Mouse (Mus musculus): ENCODE results near the gene Slc5a2. TPM values are rescaled to one million over a fixed set of nuclear protein-coding genes. Genes with fewer than 3 reads are reported as not detected.

Slc5a2 gene
- total and polyA plus RNA-seq, 2 experiments from 2014 or later: 0.38 TPM; not detected in 1

DNA sequence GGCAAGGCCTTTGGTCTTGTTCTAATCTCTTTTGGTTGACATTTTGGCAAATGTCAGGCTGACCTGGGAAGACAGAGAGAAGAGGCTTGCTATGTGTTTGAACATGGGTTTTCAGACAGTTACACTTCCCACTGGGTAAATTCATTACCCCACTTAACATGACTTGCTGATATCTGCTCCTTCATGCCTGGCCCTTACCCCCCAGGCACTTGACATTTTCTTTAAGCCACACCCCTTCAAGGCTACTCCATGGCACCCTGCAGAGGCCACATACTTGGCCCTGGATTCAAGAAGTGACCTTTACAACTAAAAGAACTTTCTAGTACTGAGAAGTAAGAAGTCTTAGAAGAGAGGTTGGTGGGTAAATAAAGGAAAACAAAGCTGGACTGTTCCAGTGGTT lies 42.4 kb downstream of the Slc5a2 start:
- H3K4me2 ChIP-seq (ENCODE audit: low read depth, low read length): no peak overlapping the region
- DNase-seq (ENCODE audit: low spot score): no peak
- H3K4me1 ChIP-seq (ENCODE audit: insufficient read depth, low read length): 0 out of 2 replicates have a peak, but pooled peaks cover 3% of the 10 kb centered on the region
- no peak overlapping the region for H3K4me3 ChIP-seq (ENCODE audit: low read length)
- no peaks in the 10 kb centered on the region for H3K27me3 ChIP-seq (ENCODE audit: insufficient read depth, low read length)
- TF ChIP-seq CTCF (IDR thresholded peaks at IDR 0.05; ENCODE audit: low read depth): no peak
- H3K36me3 ChIP-seq (ENCODE audit: insufficient read depth, low read length): no peaks in the 10 kb centered on the region
- no peaks in the 10 kb centered on the region for H3K9me3 ChIP-seq (ENCODE audit: low read length)
- H3K9ac ChIP-seq (replicated peaks; ENCODE audit: low read length): no peak overlapping the region
- ATAC-seq: no peak
- no peak overlapping the region for H3K27ac ChIP-seq

GRCm38 (mm10) chr7:128309216-128309615 lies 43.8 kb downstream of the Slc5a2 start:
- no peak for DNase-seq (ENCODE audit: low spot score)

GRCm38 (mm10) chr7:128309776-128310175 lies 44.3 kb downstream of the Slc5a2 start:
- H3K9ac ChIP-seq (replicated peaks; ENCODE audit: low read length): no peak overlapping the region

More at GRCm38 (mm10) chr7:128309216-128309615, 43.8 kb downstream of the Slc5a2 start:
- Histone ChIP-seq H3K4me2 (ENCODE audit: low read depth, low read length) (no peak overlapping the region), H3K9me3 (ENCODE audit: low read length) (no peaks in the 10 kb centered on the region), H3K9ac (replicated peaks; ENCODE audit: low read length) (no peak overlapping the region), H3K36me3 (ENCODE audit: insufficient read depth, low read length) (no peaks in the 10 kb centered on the region), H3K4me1 (ENCODE audit: insufficient read depth, low read length) (0 out of 2 replicates have a peak, but pooled peaks cover 3% of the 10 kb centered on the region), H3K4me3 (ENCODE audit: low read length) (no peak overlapping the region), H3K27me3 (ENCODE audit: insufficient read depth, low read length) (no peaks in the 10 kb centered on the region), H3K27ac (0 out of 2 replicates have a peak overlapping the region, but pooled peaks have one; percentile 6)
- 44% methylated on average over 3 of the region's 3 CpGs for WGBS
- no peak for TF ChIP-seq CTCF (IDR thresholded peaks at IDR 0.05; ENCODE audit: low read depth)
- no peak for ATAC-seq

DNA sequence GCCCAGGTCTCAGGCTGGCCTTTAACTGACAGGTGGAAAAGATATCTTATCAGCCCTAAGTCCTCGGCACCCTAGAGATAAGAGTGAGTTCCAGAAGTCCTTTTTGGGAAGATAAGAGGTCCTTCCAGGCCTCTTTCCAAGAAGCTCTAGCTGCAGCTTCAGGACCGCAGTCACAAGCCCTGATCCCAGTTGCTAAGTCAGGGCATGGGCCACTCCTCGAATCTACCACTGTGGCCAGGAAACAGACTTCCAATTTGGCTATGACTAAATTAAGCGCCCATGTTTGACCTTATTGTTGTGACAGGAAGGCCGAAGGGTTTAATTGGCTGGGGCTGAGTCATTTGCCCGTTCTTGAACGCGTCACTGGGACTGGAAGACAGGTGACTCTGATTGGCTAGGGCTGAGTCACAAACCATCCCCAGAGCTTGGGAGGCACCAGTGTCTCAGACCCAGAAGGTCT lies 44.8 kb downstream of the Slc5a2 start:
- no peaks in the 10 kb centered on the region for H3K27me3 ChIP-seq (ENCODE audit: insufficient read depth, low read length)
- H3K4me2 ChIP-seq (ENCODE audit: low read depth, low read length): no peak overlapping the region
- no peak overlapping the region for H3K4me3 ChIP-seq (ENCODE audit: low read length)
- H3K9me3 ChIP-seq (ENCODE audit: low read length): no peaks in the 10 kb centered on the region
- TF ChIP-seq CTCF (IDR thresholded peaks at IDR 0.05; ENCODE audit: low read depth): no peak
- no peaks in the 10 kb centered on the region for H3K36me3 ChIP-seq (ENCODE audit: insufficient read depth, low read length)
- H3K9ac ChIP-seq (replicated peaks; ENCODE audit: low read length): no peak overlapping the region
- no peak for DNase-seq (ENCODE audit: low spot score)
- peak overlapping the region; percentile 36; the same call in 1 of the 2 replicates for H3K27ac ChIP-seq
- H3K4me1 ChIP-seq (ENCODE audit: insufficient read depth, low read length): 0 out of 2 replicates have a peak, but pooled peaks cover 3% of the 10 kb centered on the region
- no peak for ATAC-seq
- 69% methylated on average over 8 of the region's 8 CpGs for WGBS

More at GRCm38 (mm10) chr7:128309776-128310175, 44.3 kb downstream of the Slc5a2 start:
- Histone ChIP-seq H3K27ac (peak overlapping the region; percentile 36; the same call in 1 of the 2 replicates), H3K4me1 (ENCODE audit: insufficient read depth, low read length) (0 out of 2 replicates have a peak, but pooled peaks cover 3% of the 10 kb centered on the region), H3K4me3 (ENCODE audit: low read length) (no peak overlapping the region), H3K9me3 (ENCODE audit: low read length) (no peaks in the 10 kb centered on the region), H3K36me3 (ENCODE audit: insufficient read depth, low read length) (no peaks in the 10 kb centered on the region), H3K4me2 (ENCODE audit: low read depth, low read length) (no peak overlapping the region), H3K27me3 (ENCODE audit: insufficient read depth, low read length) (no peaks in the 10 kb centered on the region)
- DNase-seq (ENCODE audit: low spot score): no peak
- WGBS: 50% methylated on average over 1 of the region's 1 CpGs
- ATAC-seq: no peak
- no peak for TF ChIP-seq CTCF (IDR thresholded peaks at IDR 0.05; ENCODE audit: low read depth)

DNA sequence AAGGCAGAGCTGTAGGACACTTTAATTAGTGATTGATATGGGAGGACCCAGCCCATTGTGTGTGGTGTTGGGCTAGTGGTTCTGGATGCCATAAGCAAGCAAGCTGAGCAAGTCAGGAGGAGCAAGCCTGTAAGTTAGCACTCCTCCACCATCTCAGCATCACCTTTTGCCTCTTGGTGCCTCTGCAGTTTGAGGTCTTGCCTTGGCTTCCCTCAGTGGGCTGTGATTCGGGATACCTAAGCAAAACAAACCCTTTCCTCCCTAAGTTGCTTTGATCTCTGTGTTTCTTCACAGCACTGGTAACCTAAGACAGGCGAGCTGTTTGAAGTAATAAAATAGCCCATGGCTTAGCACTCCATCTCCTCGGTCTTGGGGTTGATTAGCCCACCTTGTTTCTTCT lies 45.8 kb downstream of the Slc5a2 start:
- TF ChIP-seq CTCF (IDR thresholded peaks at IDR 0.05; ENCODE audit: low read depth): no peak
- Histone ChIP-seq H3K9ac (replicated peaks; ENCODE audit: low read length) (no peak overlapping the region), H3K27ac (no peak overlapping the region), H3K4me3 (ENCODE audit: low read length) (no peak overlapping the region), H3K36me3 (ENCODE audit: insufficient read depth, low read length) (no peaks in the 10 kb centered on the region), H3K9me3 (ENCODE audit: low read length) (no peaks in the 10 kb centered on the region), H3K4me2 (ENCODE audit: low read depth, low read length) (no peak overlapping the region), H3K4me1 (ENCODE audit: insufficient read depth, low read length) (0 out of 2 replicates have a peak, but pooled peaks cover 3% of the 10 kb centered on the region), H3K27me3 (ENCODE audit: insufficient read depth, low read length) (no peaks in the 10 kb centered on the region)
- DNase-seq (ENCODE audit: low spot score) (no peak), ATAC-seq (no peak)
- 77% methylated on average over 3 of the region's 3 CpGs for WGBS

DNA sequence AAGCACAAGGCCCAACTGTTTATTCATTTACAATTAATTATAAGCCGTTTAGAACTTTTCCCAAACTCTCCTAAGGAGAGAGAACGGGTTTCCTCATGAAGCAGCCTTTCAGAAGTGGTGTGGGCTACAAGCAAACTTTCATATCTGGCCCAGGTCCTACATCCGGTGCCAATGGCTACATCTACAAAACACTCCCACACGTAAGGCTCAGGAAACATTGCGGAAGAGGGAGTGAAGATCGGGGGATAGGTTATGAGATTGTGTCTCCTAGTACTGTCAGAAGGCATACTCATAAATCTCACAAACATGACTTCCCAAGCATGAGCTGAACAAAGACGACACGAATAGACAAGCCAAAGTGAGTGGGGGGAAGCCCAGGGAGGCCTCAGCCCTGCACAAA lies 46.4 kb downstream of the Slc5a2 start:
- 71% methylated on average over 8 of the region's 8 CpGs for WGBS
- no peak for DNase-seq (ENCODE audit: low spot score)
- no peak overlapping the region for H3K4me3 ChIP-seq (ENCODE audit: low read length)

GRCm38 (mm10) chr7:128312375-128313059 lies 47.1 kb downstream of the Slc5a2 start:
- Histone ChIP-seq H3K9ac (replicated peaks; ENCODE audit: low read length) (no peak overlapping the region), H3K27me3 (ENCODE audit: insufficient read depth, low read length) (no peaks in the 10 kb centered on the region), H3K4me3 (ENCODE audit: low read length) (no peak overlapping the region), H3K4me2 (ENCODE audit: low read depth, low read length) (no peak overlapping the region), H3K4me1 (ENCODE audit: insufficient read depth, low read length) (0 out of 2 replicates have a peak, but pooled peaks cover 3% of the 10 kb centered on the region), H3K36me3 (ENCODE audit: insufficient read depth, low read length) (no peaks in the 10 kb centered on the region), H3K27ac (no peak overlapping the region), H3K9me3 (ENCODE audit: low read length) (no peaks in the 10 kb centered on the region)
- no peak for TF ChIP-seq CTCF (IDR thresholded peaks at IDR 0.05; ENCODE audit: low read depth)
- DNase-seq (ENCODE audit: low spot score) (no peak), ATAC-seq (no peak)
- WGBS: 83% methylated on average over 13 of the region's 13 CpGs

More for the DNA sequence above, 46.4 kb downstream of the Slc5a2 start:
- Histone ChIP-seq H3K27me3 (ENCODE audit: insufficient read depth, low read length) (no peaks in the 10 kb centered on the region), H3K36me3 (ENCODE audit: insufficient read depth, low read length) (no peaks in the 10 kb centered on the region), H3K4me2 (ENCODE audit: low read depth, low read length) (no peak overlapping the region), H3K9me3 (ENCODE audit: low read length) (no peaks in the 10 kb centered on the region), H3K4me1 (ENCODE audit: insufficient read depth, low read length) (0 out of 2 replicates have a peak, but pooled peaks cover 3% of the 10 kb centered on the region), H3K9ac (replicated peaks; ENCODE audit: low read length) (no peak overlapping the region), H3K27ac (no peak overlapping the region)
- no peak for ATAC-seq
- TF ChIP-seq CTCF (IDR thresholded peaks at IDR 0.05; ENCODE audit: low read depth): no peak

All from hindbrain, postnatal 0 days (tissue).